Mouse (Mus musculus): ENCODE data around the gene Lipc. TPM values are rescaled to one million over a fixed set of nuclear protein-coding genes. Genes with fewer than 3 reads are reported as not detected.

Lipc gene
- polyA plus RNA-seq, 1 experiment from 2014 or later, result 15.0 TPM

- WGBS, result 72% methylated on average over 2 of the region's 2 CpGs
- no peaks in the 10 kb centered on the region for H3K4me1 ChIP-seq (replicated peaks; ENCODE audit: control insufficient read depth, insufficient read depth, low read length)
Observed at GRCm38 (mm10) chr9:70962781-70963455, 10.9 kb upstream of the Lipc start.

GRCm38 (mm10) chr9:70960301-70960700 is 8.3 kb upstream of the Lipc start:
- H3K4me1 ChIP-seq (replicated peaks; ENCODE audit: control insufficient read depth, insufficient read depth, low read length), result no peaks in the 10 kb centered on the region
- ATAC-seq (replicated peaks; ENCODE audit: low FRiP score) (no peak), DNase-seq (ENCODE audit: low spot score) (no peak)
- H3K9ac ChIP-seq (ENCODE audit: low read depth, low read length), result no peak overlapping the region
- H3K4me3 ChIP-seq (ENCODE audit: low read depth, low read length), result no peak overlapping the region
- H3K27me3 ChIP-seq (replicated peaks; ENCODE audit: control insufficient read depth, insufficient read depth, low read length), result no peaks in the 10 kb centered on the region
- no peaks in the 10 kb centered on the region for H3K9me3 ChIP-seq (ENCODE audit: control insufficient read depth, low read length)
- no peaks in the 10 kb centered on the region for H3K36me3 ChIP-seq (ENCODE audit: control insufficient read depth, insufficient read depth, low read length)
- WGBS, result 85% methylated on average over 5 of the region's 5 CpGs
- H3K27ac ChIP-seq (ENCODE audit: low read depth, low read length), result no peak overlapping the region
- H3K4me2 ChIP-seq, result no peak overlapping the region

More at GRCm38 (mm10) chr9:70962781-70963455, 10.9 kb upstream of the Lipc start:
- DNase-seq (ENCODE audit: low spot score) (no peak), ATAC-seq (replicated peaks; ENCODE audit: low FRiP score) (no peak)
- no peak overlapping the region for H3K9ac ChIP-seq (ENCODE audit: low read depth, low read length)
- no peaks in the 10 kb centered on the region for H3K27me3 ChIP-seq (replicated peaks; ENCODE audit: control insufficient read depth, insufficient read depth, low read length)
- no peak overlapping the region for H3K4me3 ChIP-seq (ENCODE audit: low read depth, low read length)
- no peak overlapping the region for H3K4me2 ChIP-seq
- H3K36me3 ChIP-seq (ENCODE audit: control insufficient read depth, insufficient read depth, low read length), result no peaks in the 10 kb centered on the region
- H3K27ac ChIP-seq (ENCODE audit: low read depth, low read length), result no peak overlapping the region
- no peaks in the 10 kb centered on the region for H3K9me3 ChIP-seq (ENCODE audit: control insufficient read depth, low read length)

DNA sequence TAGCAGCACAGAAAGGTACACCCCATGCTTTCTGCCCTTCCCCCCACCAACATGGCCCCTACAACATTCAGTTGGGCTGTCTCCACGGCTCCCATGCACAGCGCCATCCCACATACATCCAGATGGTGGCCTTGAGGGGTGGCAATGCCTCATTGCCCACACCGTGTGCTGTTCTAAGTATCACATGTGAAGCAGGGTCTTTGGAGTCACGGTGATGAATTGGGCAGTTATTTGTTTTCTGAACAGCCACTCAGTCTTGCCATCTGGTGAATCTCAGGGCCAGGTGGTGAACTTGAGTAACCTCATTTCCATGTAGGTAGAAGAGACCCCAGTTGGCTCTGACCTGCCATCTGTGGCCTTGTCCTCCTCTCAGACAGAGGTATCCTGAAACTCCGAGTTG is 7.8 kb upstream of the Lipc start:
- H3K9ac ChIP-seq (ENCODE audit: low read depth, low read length), result no peak overlapping the region
- H3K36me3 ChIP-seq (ENCODE audit: control insufficient read depth, insufficient read depth, low read length), result no peaks in the 10 kb centered on the region
- ATAC-seq (replicated peaks; ENCODE audit: low FRiP score) (no peak), DNase-seq (ENCODE audit: low spot score) (no peak)
- H3K9me3 ChIP-seq (ENCODE audit: control insufficient read depth, low read length), result no peaks in the 10 kb centered on the region
- H3K4me3 ChIP-seq (ENCODE audit: low read depth, low read length), result no peak overlapping the region
- H3K27ac ChIP-seq (ENCODE audit: low read depth, low read length), result no peak overlapping the region
- H3K27me3 ChIP-seq (replicated peaks; ENCODE audit: control insufficient read depth, insufficient read depth, low read length), result no peaks in the 10 kb centered on the region
- 90% methylated on average over 5 of the region's 5 CpGs for WGBS
- no peaks in the 10 kb centered on the region for H3K4me1 ChIP-seq (replicated peaks; ENCODE audit: control insufficient read depth, insufficient read depth, low read length)
- no peak overlapping the region for H3K4me2 ChIP-seq

DNA sequence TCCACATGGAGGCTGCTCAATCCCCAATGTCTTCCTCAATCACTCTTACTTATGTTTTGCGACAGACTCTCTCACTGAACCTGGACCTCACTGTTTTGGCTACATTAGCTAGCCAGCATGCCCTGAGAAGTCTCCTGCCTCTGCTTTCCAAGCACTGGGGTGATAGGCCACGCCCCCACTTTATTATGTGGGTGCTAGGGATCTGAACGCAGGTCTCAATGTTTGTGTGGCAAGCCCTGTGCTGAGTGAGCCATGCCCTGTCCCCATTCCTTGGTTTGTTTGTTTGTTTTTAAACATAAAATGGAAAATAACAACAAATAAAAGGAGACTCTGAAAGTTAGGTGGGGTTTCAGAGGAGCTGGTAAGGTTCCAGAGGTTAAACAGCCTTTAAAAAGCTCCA is 7.4 kb upstream of the Lipc start:
- no peaks in the 10 kb centered on the region for H3K4me1 ChIP-seq (replicated peaks; ENCODE audit: control insufficient read depth, insufficient read depth, low read length)
- no peaks in the 10 kb centered on the region for H3K27me3 ChIP-seq (replicated peaks; ENCODE audit: control insufficient read depth, insufficient read depth, low read length)
- H3K36me3 ChIP-seq (ENCODE audit: control insufficient read depth, insufficient read depth, low read length), result no peaks in the 10 kb centered on the region
- H3K27ac ChIP-seq (ENCODE audit: low read depth, low read length), result no peak overlapping the region
- DNase-seq (ENCODE audit: low spot score) (no peak), ATAC-seq (replicated peaks; ENCODE audit: low FRiP score) (no peak)
- no peak overlapping the region for H3K4me2 ChIP-seq
- H3K4me3 ChIP-seq (ENCODE audit: low read depth, low read length), result no peak overlapping the region
- no peaks in the 10 kb centered on the region for H3K9me3 ChIP-seq (ENCODE audit: control insufficient read depth, low read length)
- no peak overlapping the region for H3K9ac ChIP-seq (ENCODE audit: low read depth, low read length)
- 69% methylated on average over 3 of the region's 3 CpGs for WGBS

- DNase-seq (ENCODE audit: low spot score) (no peak), ATAC-seq (replicated peaks; ENCODE audit: low FRiP score) (no peak)
- no peak overlapping the region for H3K27ac ChIP-seq (ENCODE audit: low read depth, low read length)
- WGBS, result 70% methylated on average over 5 of the region's 5 CpGs
- no peaks in the 10 kb centered on the region for H3K36me3 ChIP-seq (ENCODE audit: control insufficient read depth, insufficient read depth, low read length)
- H3K9me3 ChIP-seq (ENCODE audit: control insufficient read depth, low read length), result no peaks in the 10 kb centered on the region
- no peak overlapping the region for H3K4me3 ChIP-seq (ENCODE audit: low read depth, low read length)
- H3K4me1 ChIP-seq (replicated peaks; ENCODE audit: control insufficient read depth, insufficient read depth, low read length), result no peaks in the 10 kb centered on the region
- no peaks in the 10 kb centered on the region for H3K27me3 ChIP-seq (replicated peaks; ENCODE audit: control insufficient read depth, insufficient read depth, low read length)
- no peak overlapping the region for H3K9ac ChIP-seq (ENCODE audit: low read depth, low read length)
- H3K4me2 ChIP-seq, result no peak overlapping the region
Observed at GRCm38 (mm10) chr9:70958381-70958780, 6.4 kb upstream of the Lipc start.

GRCm38 (mm10) chr9:70957717-70958116 is 5.7 kb upstream of the Lipc start:
- Histone ChIP-seq H3K9ac (ENCODE audit: low read depth, low read length) (no peak overlapping the region), H3K4me1 (replicated peaks; ENCODE audit: control insufficient read depth, insufficient read depth, low read length) (no peaks in the 10 kb centered on the region), H3K4me2 (no peak overlapping the region), H3K9me3 (ENCODE audit: control insufficient read depth, low read length) (no peaks in the 10 kb centered on the region), H3K4me3 (ENCODE audit: low read depth, low read length) (no peak overlapping the region), H3K27ac (ENCODE audit: low read depth, low read length) (no peak overlapping the region), H3K27me3 (replicated peaks; ENCODE audit: control insufficient read depth, insufficient read depth, low read length) (no peaks in the 10 kb centered on the region), H3K36me3 (ENCODE audit: control insufficient read depth, insufficient read depth, low read length) (no peaks in the 10 kb centered on the region)
- ATAC-seq (replicated peaks; ENCODE audit: low FRiP score) (no peak), DNase-seq (ENCODE audit: low spot score) (no peak)
- WGBS, result 66% methylated on average over 3 of the region's 3 CpGs

DNA sequence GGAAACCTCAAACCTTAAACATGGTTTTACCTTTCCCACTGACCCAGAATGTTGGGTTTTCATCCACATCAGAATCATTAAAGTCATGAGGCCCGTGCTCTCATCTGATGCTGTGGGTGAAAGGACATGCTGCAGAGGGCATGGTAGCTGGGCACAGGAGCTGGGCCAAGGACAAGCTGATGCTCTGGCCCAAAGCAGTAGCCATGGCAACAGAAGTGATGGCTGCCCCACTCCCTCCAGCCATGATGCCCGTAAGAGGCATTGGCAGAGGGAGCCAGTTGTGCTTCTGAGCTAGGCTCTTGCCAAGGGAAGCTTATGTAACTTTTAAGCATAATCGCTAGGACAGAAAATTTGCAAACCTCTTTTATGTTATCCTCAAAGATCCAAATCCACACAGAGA is 2.2 kb upstream of the Lipc start:
- ATAC-seq (replicated peaks; ENCODE audit: low FRiP score), result no peak
- 84% methylated on average over 3 of the region's 3 CpGs for WGBS
- no peaks in the 10 kb centered on the region for H3K9me3 ChIP-seq (ENCODE audit: control insufficient read depth, low read length)
- no peak overlapping the region for H3K4me2 ChIP-seq
- H3K9ac ChIP-seq (ENCODE audit: low read depth, low read length), result no peak overlapping the region
- no peak for DNase-seq (ENCODE audit: low spot score)
- H3K27me3 ChIP-seq (replicated peaks; ENCODE audit: control insufficient read depth, insufficient read depth, low read length), result no peaks in the 10 kb centered on the region
- H3K4me1 ChIP-seq (replicated peaks; ENCODE audit: control insufficient read depth, insufficient read depth, low read length), result no peaks in the 10 kb centered on the region
- H3K36me3 ChIP-seq (ENCODE audit: control insufficient read depth, insufficient read depth, low read length), result no peaks in the 10 kb centered on the region
- H3K4me3 ChIP-seq (ENCODE audit: low read depth, low read length), result no peak overlapping the region
- no peak overlapping the region for H3K27ac ChIP-seq (ENCODE audit: low read depth, low read length)

DNA sequence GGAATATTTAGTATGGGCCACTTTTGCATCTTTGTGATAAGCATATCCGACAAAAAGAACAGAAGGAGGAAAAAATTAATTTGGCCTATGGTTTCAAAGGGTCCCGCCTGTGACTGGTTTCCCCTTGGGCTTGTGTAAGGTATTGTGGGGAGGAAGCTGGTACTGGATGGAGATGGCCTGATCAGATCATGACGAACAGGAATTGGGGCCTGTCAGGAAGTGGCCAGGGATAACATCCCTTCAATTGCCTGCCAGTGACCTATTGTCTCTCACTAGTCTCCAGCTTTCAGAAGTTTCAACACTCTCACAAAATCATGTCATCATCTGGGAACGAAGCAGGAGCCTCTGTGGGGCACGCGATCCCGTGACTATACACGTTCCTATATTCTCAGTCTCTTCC is 2.7 kb downstream of the Lipc start:
- no peak for DNase-seq (ENCODE audit: low spot score)
- Histone ChIP-seq H3K36me3 (ENCODE audit: control insufficient read depth, insufficient read depth, low read length) (no peaks in the 10 kb centered on the region), H3K4me1 (replicated peaks; ENCODE audit: control insufficient read depth, insufficient read depth, low read length) (no peaks in the 10 kb centered on the region), H3K27me3 (replicated peaks; ENCODE audit: control insufficient read depth, insufficient read depth, low read length) (no peaks in the 10 kb centered on the region), H3K9ac (ENCODE audit: low read depth, low read length) (no peak overlapping the region), H3K4me3 (ENCODE audit: low read depth, low read length) (no peak overlapping the region), H3K27ac (ENCODE audit: low read depth, low read length) (no peak overlapping the region), H3K9me3 (ENCODE audit: control insufficient read depth, low read length) (no peaks in the 10 kb centered on the region), H3K4me2 (no peak overlapping the region)
- WGBS, result 60% methylated on average over 8 of the region's 8 CpGs
- no peak for ATAC-seq (replicated peaks; ENCODE audit: low FRiP score)

- WGBS, result 76% methylated on average over 5 of the region's 5 CpGs
- ATAC-seq (replicated peaks; ENCODE audit: low FRiP score), result no peak
- H3K27ac ChIP-seq (ENCODE audit: low read depth, low read length), result no peak overlapping the region
- H3K4me1 ChIP-seq (replicated peaks; ENCODE audit: control insufficient read depth, insufficient read depth, low read length), result peaks cover 5% of the 10 kb centered on the region
- no peaks in the 10 kb centered on the region for H3K36me3 ChIP-seq (ENCODE audit: control insufficient read depth, insufficient read depth, low read length)
- H3K9me3 ChIP-seq (ENCODE audit: control insufficient read depth, low read length), result no peaks in the 10 kb centered on the region
- H3K4me2 ChIP-seq, result no peak overlapping the region
- H3K27me3 ChIP-seq (replicated peaks; ENCODE audit: control insufficient read depth, insufficient read depth, low read length), result no peaks in the 10 kb centered on the region
- no peak overlapping the region for H3K4me3 ChIP-seq (ENCODE audit: low read depth, low read length)
- DNase-seq (ENCODE audit: low spot score), result no peak
- no peak overlapping the region for H3K9ac ChIP-seq (ENCODE audit: low read depth, low read length)
Observed at GRCm38 (mm10) chr9:70947312-70947711, 4.7 kb downstream of the Lipc start.
